Mouse (Mus musculus) adipose tissue, adult 10 weeks (tissue): Measurements from ENCODE around the gene Tenm4. TPM values are rescaled to one million over a fixed set of nuclear protein-coding genes. Genes with fewer than 3 reads are reported as not detected.

ENCODE experiments used
- polyA plus RNA-seq: library from polyadenylated mRNA; stranded (reverse); fragments of 350-450 nt; fragmentation: Illumina TruSeq; extraction: RNeasy Lipid Tissue Mini Kit (QIAGEN cat#74804); gene quantifications from one replicate; pipeline ENCODE4 v1.2.3, GENCODE M21; 2014; ENCODE audit warnings: low read depth, low replicate concordance

Tenm4 gene
- 19.3 TPM for polyA plus RNA-seq

DNA sequence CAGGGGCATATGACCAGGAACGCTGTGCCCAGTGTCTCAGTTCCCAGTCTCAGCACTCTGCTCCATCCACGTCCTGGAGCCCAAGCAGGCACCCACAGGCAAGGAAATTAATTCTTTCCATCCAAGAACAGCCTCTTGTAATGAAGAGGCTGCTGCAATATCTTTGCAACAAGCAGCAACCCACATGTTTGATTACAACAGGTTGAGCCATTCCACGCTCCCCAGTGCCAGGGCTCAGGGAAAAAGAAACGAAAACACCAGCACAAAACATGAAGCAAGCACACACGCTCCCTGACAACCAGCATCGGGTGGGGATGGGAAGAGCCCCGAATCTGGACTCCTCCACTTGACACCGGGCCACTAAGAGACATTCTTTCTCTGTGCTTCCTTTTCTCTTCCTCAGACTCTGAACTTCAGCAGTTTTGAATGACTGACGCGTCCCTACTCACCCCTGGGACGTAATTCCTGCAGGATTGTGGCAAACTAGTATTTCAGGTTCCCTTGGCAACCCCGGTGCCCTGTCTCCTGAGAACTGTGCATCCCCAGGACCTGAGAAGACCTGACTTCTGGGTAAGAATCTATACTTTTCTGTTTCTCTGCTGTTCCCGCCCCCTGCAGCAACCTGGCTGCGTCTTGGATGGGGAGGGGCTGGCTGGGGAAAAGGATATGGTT lies at the start of gene Tenm4:
Gene Tenm4 (plus strand): TSS at position 323 of the 672 bp plus-strand sequence.

DNA sequence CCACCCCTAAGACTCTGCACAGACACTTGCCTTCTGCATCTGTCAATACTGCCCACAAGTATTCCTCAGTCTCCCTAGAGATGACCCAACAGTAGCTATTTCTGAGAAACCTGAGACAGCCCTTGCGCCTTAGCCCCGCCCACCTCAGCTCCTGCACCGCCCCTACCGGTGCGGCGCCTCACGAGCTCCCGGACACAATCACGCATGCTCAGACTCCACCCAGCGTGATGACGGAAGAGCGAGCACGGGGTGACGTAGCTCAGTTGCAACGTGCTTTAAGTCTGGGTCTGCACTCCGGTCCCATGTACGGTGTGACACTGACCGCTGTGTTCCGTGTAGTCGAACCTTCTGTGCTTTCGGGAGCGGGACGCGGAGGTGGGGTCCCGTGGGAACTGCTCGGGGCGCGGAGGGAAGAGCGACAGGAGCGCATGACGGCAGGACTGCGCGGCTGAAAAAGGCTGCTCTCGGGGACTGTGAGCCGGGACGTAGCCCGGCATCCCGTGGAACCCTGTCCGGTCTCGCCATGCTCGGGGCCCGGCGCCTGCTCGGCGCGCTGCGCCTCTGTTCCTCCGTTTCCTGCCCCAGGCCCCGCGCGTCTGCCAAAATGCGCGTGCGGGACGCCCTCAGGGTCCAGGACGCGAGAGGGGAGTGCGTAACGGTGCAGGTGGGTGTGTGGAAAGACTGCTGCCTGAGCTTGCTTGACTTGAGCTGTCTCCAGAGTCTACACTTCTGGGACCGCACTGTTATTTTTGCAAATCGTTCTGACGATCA lies 780.4 kb downstream of the Tenm4 start, which contains the start of gene Nars2:
Gene Nars2 (plus strand): TSS at position 225 of the 771 bp plus-strand sequence.

